Mouse (Mus musculus) heart, postnatal 0 days (tissue): ENCODE results near the gene Kcnj12.

Experiments
- CTCF ChIP-seq: IDR thresholded peaks from 2 replicates; pipeline ENCODE4 v1.5.1; 2016; ENCODE audit warnings: antibody characterized with exemption, control low read depth, low read depth
- EP300 ChIP-seq: IDR thresholded peaks from 2 replicates; pipeline ENCODE4 v1.6.1; 2016; ENCODE audit warnings: antibody characterized with exemption, low read depth

GRCm38 (mm10) chr11:61028211-61028950 lies 6.0 kb downstream of the Kcnj12 start:
- TF ChIP-seq CTCF: no peak
- no peak for TF ChIP-seq EP300
